Mouse (Mus musculus): ENCODE data around the gene Pfkfb4.

DNA sequence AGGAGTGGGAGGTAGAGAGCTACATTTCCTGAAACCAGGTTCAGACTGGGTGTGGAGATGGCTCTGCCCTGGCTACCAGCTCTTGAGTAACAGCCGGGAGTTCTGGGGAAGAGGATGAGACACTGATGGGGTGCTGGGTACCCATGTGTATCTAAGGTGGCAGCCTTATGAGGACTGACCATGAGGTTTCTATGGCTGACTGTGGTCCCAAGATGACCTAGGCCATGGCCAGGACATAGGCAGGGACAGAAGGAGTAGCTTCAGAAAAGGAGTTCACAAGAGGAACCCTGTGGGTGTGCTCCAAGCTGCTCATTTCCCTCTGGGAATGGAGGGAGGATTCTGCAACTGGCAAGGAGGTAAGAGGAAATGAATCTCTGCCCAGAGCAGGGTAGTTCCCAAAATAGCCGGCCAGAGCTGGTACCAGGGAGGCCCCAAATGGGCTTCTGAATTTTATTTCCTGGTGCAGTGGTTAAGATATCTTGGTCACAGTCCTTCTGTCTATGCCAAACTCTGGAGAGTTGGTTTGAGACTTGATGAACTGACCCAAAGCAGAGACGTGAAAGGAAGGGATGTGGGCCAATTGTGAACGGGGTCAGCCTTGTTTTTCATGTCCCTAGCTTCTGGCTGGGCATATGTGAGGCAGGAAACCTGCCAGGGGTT is 1.6 kb upstream of the Pfkfb4 start:
- no peak for TF ChIP-seq CHD2 (IDR thresholded peaks at IDR 0.05; ENCODE audit: low read depth, low read length)
- no peak for TF ChIP-seq HCFC1 (IDR thresholded peaks at IDR 0.05; ENCODE audit: borderline replicate concordance, insufficient read depth, low read length)
- TF ChIP-seq MAFK (IDR thresholded peaks at IDR 0.05; ENCODE audit: insufficient read depth, low read depth, low read length), result no peak
- no peak for TF ChIP-seq ZC3H11A (IDR thresholded peaks at IDR 0.05; ENCODE audit: borderline replicate concordance, low read depth, low read length)
